Mouse (Mus musculus): Measurements from ENCODE around the gene Kras. TPM values are rescaled to one million over a fixed set of nuclear protein-coding genes. Genes with fewer than 3 reads are reported as not detected.

Gene Kras
- polyA plus RNA-seq, 1 experiment from 2014 or later: 70.4 TPM

Other genes starting within 250 kb of the Kras start
- 34.7 and 36.0 TPM in 2 replicates for gene Bcat1, start 174.1 kb downstream of the Kras start, polyA plus RNA-seq (2014; fragmentation: Nextera tagmentation; extraction: Ambion mirVana)
- 4.1 and 4.7 TPM in 2 replicates for gene Lrmp, start 134.6 kb downstream of the Kras start, polyA plus RNA-seq (2014; fragmentation: Nextera tagmentation; extraction: Ambion mirVana)
- gene Casc1, start 39.2 kb downstream of the Kras start, polyA plus RNA-seq (2014; fragmentation: Nextera tagmentation; extraction: Ambion mirVana): 0.58 and 0.95 TPM in 2 replicates
- 28.4 and 29.6 TPM in 2 replicates for gene Etfrf1, start 39.1 kb downstream of the Kras start, polyA plus RNA-seq (2014; fragmentation: Nextera tagmentation; extraction: Ambion mirVana)